Comparison of ENCODE assay signal across 11 mouse cellular contexts in the genomic region with DNA sequence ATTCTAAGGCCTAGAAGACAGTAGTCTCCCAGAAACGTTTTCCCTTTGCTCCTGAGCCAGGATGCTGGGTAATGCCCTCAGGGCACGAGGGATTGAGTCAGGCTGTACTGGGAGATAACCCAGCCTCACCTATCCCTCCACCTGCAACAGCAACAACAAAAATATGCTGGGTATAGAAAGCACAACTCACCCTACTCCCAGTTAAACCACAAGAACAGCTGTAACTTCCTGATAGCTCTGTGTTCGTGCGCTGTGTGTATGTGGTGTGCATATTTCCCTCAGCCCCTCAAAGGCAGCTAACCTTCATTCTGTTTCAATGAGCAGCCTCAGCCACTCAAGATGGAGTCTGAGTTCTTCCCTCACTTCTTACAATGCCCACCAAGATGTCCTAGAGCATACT. TPM values are rescaled to one million over a fixed set of nuclear protein-coding genes. Genes with fewer than 3 reads are reported as not detected.
DNase-seq lines count a peak whose midpoint lies in the region; ATAC-seq lines count a peak whose summit lies in the region.
"Had no signal": no experiment of that assay in that cellular context is flagged by ENCODE, and none has a peak within 500 bp of the region (broad histone marks: within the 10 kb centered on the region; RNA-seq: fewer than 3 reads in every experiment).

No protein-coding gene starts in this region.

- no peak for ATAC-seq in lung, embryonic 15.5 days (ENCODE audit: borderline replicate concordance, extremely low read depth, low FRiP score, low TSS enrichment)
- peak; percentile 61 for ATAC-seq in megakaryocyte, adult 5-6 weeks (ENCODE audit: poor library complexity, severe bottlenecking)

- H3K9me3 ChIP-seq in lung, embryonic 15.5 days, result peaks cover 19% of the 10 kb centered on the region; the same call in 1 of the 2 replicates

- H3K4me3 ChIP-seq in lung, embryonic 15.5 days, result no peak overlapping the region
- H3K4me3 ChIP-seq: embryonic facial prominence, embryonic 13.5 days had no signal

- H3K27ac ChIP-seq in lung, embryonic 15.5 days, result 0 out of 2 replicates have a peak overlapping the region, but pooled peaks have one; percentile 12
- H3K27ac ChIP-seq: embryonic facial prominence, embryonic 13.5 days; hindbrain, embryonic 14.5 days had no signal

- 73% methylated on average over 4 of the region's 4 CpGs for WGBS in lung, embryonic 15.5 days

- peaks cover 68% of the 10 kb centered on the region for H3K36me3 ChIP-seq in lung, embryonic 15.5 days

- no peak overlapping the region for H3K9ac ChIP-seq in lung, embryonic 15.5 days
- H3K9ac ChIP-seq: embryonic facial prominence, embryonic 13.5 days; hindbrain, embryonic 14.5 days had no signal

- no peak for DNase-seq in lung, postnatal 10 days
- peak; percentile 71 for DNase-seq in c-Kit-positive CD71-positive TER-119-negative erythroid progenitor cells, embryonic 14.5 days (ENCODE audit: low read depth)
- DNase-seq in thymus, postnatal 36 days, result peak; percentile 48 to 69
- DNase-seq in kidney, postnatal 4 days, result no peak
- DNase-seq in lung, postnatal 4 days, result no peak
- DNase-seq: cerebellum, adult 9-10 months; kidney, postnatal 25 days had no signal

- H3K4me2 ChIP-seq in lung, embryonic 15.5 days, result no peak overlapping the region
- H3K4me2 ChIP-seq: embryonic facial prominence, embryonic 13.5 days; hindbrain, embryonic 14.5 days had no signal

- H3K4me1 ChIP-seq in lung, embryonic 15.5 days, result peaks cover 54% of the 10 kb centered on the region

- no peaks in the 10 kb centered on the region for H3K27me3 ChIP-seq in lung, embryonic 15.5 days
- H3K27me3 ChIP-seq: embryonic facial prominence, embryonic 13.5 days had no signal

RNA-seq across cellular contexts. Expression of a gene that starts 23.7 kb away (rescaled TPM):
- polyA plus RNA-seq in lung, embryonic 15.5 days (2015; fragmentation: Nextera tagmentation; extraction: Ambion mirVana), result 58.4 and 62.5 TPM in 2 replicates
- 0.69 and 1.9 TPM in 2 replicates for total RNA-seq in megakaryocyte, adult 5-6 weeks (2015)
- total RNA-seq in megakaryocyte, adult 5-6 weeks (2017), result 3.7 and 5.7 TPM in 2 replicates

Comparison
In these comparisons a context has a peak if more than half of its experiments do, and no peak if none do; other contexts are left out.
1. DNase-seq: peak in c-Kit-positive CD71-positive TER-119-negative erythroid progenitor cells, embryonic 14.5 days (single experiment) and thymus, postnatal 36 days (2 of 2); none in lung, postnatal 10 days (single experiment), kidney, postnatal 4 days (0 of 2) and lung, postnatal 4 days (0 of 2).